Mouse (Mus musculus) limb, embryonic 10.5 days (tissue): Measurements from ENCODE around the gene Lyz1. TPM values are rescaled to one million over a fixed set of nuclear protein-coding genes. Genes with fewer than 3 reads are reported as not detected.

ENCODE experiments used
- DNase-seq: peaks from one replicate; pipeline ENCODE4 v3.0.0-alpha.2; 2017; ENCODE audit warnings: low spot score
- H3K27ac ChIP-seq: fragments of 300-500 bp; sonication (generic); 2 replicates; pipeline ENCODE4 v1.5.1; 2016; ENCODE audit warnings: mild to moderate bottlenecking
- H3K27me3 ChIP-seq: fragments of 300-500 bp; sonication (generic); 2 replicates; pipeline ENCODE4 v1.6.1; 2016; ENCODE audit warnings: low read depth, mild to moderate bottlenecking; ENCODE audit not compliant: poor library complexity, severe bottlenecking
- H3K36me3 ChIP-seq: fragments of 300-500 bp; sonication (generic); 2 replicates; pipeline ENCODE4 v1.6.1; 2016; ENCODE audit warnings: mild to moderate bottlenecking, moderate library complexity
- H3K4me1 ChIP-seq: fragments of 300-500 bp; sonication (generic); 2 replicates; pipeline ENCODE4 v1.6.1; 2016
- H3K4me3 ChIP-seq: fragments of 300-500 bp; sonication (generic); 2 replicates; pipeline ENCODE4 v1.5.1; 2016; ENCODE audit warnings: mild to moderate bottlenecking, moderate library complexity
- H3K9me3 ChIP-seq: fragments of 300-500 bp; sonication (generic); replicated peaks from 2 replicates; pipeline ENCODE4 v1.6.1; 2016; ENCODE audit warnings: mild to moderate bottlenecking
- WGBS: fragments of 180-500 bp; shearing (Covaris S2); methylation state at CpG from one replicate; pipeline ENCODE4 v1.1.7; 2016; 5-methylcytosine and 5-hydroxymethylcytosine counted together
- polyA plus RNA-seq: library from polyadenylated mRNA; unstranded; fragments of >200 nt; fragmentation: Nextera tagmentation; extraction: Ambion mirVana; gene quantifications from 2 replicates; pipeline ENCODE4 v1.2.1, GENCODE M21; 2016

Lyz1 gene
- polyA plus RNA-seq: not detected in 2 replicates

GRCm38 (mm10) chr10:117292671-117293070, at the start of gene Lyz1:
TSS of gene Lyz1 (minus strand) at chr10:117292868.
- DNase-seq: no peak
- Histone ChIP-seq H3K36me3 (no peaks in the 10 kb centered on the region), H3K4me1 (no peaks in the 10 kb centered on the region), H3K4me3 (no peak within 1 kb of the TSS), H3K27me3 (no peaks in the 10 kb centered on the region), H3K27ac (no peak within 1 kb of the TSS), H3K9me3 (no peaks in the 10 kb centered on the region)
- 85% methylated on average over 5 of the region's 5 CpGs for WGBS

DNA sequence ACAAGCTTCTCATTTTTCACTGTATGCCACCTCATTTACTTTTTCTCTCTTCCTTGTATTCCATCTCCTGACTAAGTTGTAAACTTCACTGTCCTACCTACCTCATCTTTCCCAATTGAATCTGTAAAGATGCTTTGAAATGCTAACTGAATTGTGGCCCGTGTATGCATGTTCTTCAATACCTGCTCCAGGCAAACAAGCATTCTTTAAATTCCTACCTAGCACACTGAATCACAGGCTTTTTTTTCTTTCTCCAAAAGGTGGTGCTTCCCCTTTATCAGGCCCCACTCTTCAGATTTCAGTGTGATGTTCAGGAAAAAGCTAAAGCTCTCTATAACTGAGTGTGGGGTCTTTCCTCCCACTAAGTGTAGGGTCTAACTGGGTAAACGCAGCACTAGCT, 49.7 kb upstream of the Lyz1 start:
- H3K36me3 ChIP-seq: peaks cover 37% of the 10 kb centered on the region
- H3K27ac ChIP-seq: no peak overlapping the region
- H3K9me3 ChIP-seq: no peaks in the 10 kb centered on the region
- H3K4me3 ChIP-seq: no peak overlapping the region
- 83% methylated on average over 2 of the region's 2 CpGs for WGBS
- no peak for DNase-seq
- H3K27me3 ChIP-seq: no peaks in the 10 kb centered on the region
- no peaks in the 10 kb centered on the region for H3K4me1 ChIP-seq

- DNase-seq: no peak
- WGBS: 93% methylated on average over 4 of the region's 4 CpGs
- no peaks in the 10 kb centered on the region for H3K27me3 ChIP-seq
- no peak overlapping the region for H3K27ac ChIP-seq
- H3K4me3 ChIP-seq: no peak overlapping the region
- no peaks in the 10 kb centered on the region for H3K4me1 ChIP-seq
- no peaks in the 10 kb centered on the region for H3K9me3 ChIP-seq
- H3K36me3 ChIP-seq: peaks cover 23% of the 10 kb centered on the region
Observed at GRCm38 (mm10) chr10:117341029-117341428, 48.4 kb upstream of the Lyz1 start.

GRCm38 (mm10) chr10:117339241-117339640, 46.6 kb upstream of the Lyz1 start:
- 86% methylated on average over 7 of the region's 7 CpGs for WGBS
- Histone ChIP-seq H3K4me3 (no peak overlapping the region), H3K4me1 (no peaks in the 10 kb centered on the region), H3K27me3 (no peaks in the 10 kb centered on the region), H3K9me3 (no peaks in the 10 kb centered on the region), H3K27ac (no peak overlapping the region), H3K36me3 (peaks cover 15% of the 10 kb centered on the region)
- no peak for DNase-seq

GRCm38 (mm10) chr10:117337946-117338345, 45.3 kb upstream of the Lyz1 start:
- DNase-seq: no peak
- H3K9me3 ChIP-seq: no peaks in the 10 kb centered on the region
- peaks cover 4% of the 10 kb centered on the region; the same call in 1 of the 2 replicates for H3K36me3 ChIP-seq
- H3K27ac ChIP-seq: no peak overlapping the region
- H3K27me3 ChIP-seq: no peaks in the 10 kb centered on the region
- H3K4me1 ChIP-seq: no peaks in the 10 kb centered on the region
- no peak overlapping the region for H3K4me3 ChIP-seq

DNA sequence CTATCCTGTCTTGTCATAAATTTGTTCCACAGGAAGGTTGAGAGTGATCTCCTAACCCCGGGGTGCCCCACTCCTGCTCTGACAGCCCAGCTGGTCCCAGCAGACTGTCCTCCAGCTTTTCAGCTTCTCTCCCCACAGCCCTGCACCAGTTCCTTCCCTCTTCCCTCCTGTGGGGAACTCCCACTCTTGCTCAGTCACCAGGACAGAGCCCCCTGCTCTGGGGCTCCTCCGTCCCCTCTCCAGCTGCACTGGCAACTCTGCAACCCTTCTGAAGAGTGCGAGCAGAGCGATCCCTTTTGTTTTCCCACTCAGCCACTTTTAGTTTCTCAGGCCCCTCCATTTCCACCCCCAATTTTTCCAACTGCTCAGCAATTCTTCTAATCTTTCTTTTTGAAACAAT, 43.0 kb upstream of the Lyz1 start:
- Histone ChIP-seq H3K4me1 (no peaks in the 10 kb centered on the region), H3K27ac (no peak overlapping the region), H3K4me3 (no peak overlapping the region), H3K36me3 (no peaks in the 10 kb centered on the region), H3K27me3 (no peaks in the 10 kb centered on the region), H3K9me3 (no peaks in the 10 kb centered on the region)
- no peak for DNase-seq
- 59% methylated on average over 4 of the region's 4 CpGs for whole genome bisulfite sequencing

GRCm38 (mm10) chr10:117330521-117330920, 37.9 kb upstream of the Lyz1 start:
- no peak overlapping the region for H3K4me3 ChIP-seq
- H3K27ac ChIP-seq: no peak overlapping the region
- H3K9me3 ChIP-seq: no peaks in the 10 kb centered on the region
- no peaks in the 10 kb centered on the region for H3K4me1 ChIP-seq
- no peaks in the 10 kb centered on the region for H3K27me3 ChIP-seq
- H3K36me3 ChIP-seq: no peaks in the 10 kb centered on the region
- DNase-seq: no peak
- 83% methylated on average over 5 of the region's 5 CpGs for WGBS

DNA sequence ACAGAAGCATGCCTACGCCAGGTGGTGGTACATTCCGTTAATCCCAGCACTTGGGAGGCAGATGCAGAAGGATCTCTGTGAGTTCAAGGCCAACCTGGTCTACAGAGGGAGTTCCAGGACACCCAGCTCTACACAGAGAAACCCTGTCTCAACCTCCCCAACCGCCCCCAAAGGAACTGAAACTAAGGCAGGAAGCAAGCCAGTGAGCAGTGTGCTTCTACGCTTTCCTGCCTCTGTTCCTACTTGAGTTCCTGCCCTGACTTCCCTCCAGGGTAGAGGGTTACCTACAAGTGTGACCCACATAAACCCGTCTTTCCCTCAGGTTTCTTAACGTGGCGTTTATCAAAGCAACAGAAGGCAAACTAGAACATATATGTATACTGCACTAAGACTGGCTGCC, 31.1 kb upstream of the Lyz1 start:
- no peak for DNase-seq
- Histone ChIP-seq H3K36me3 (no peaks in the 10 kb centered on the region), H3K4me1 (no peaks in the 10 kb centered on the region), H3K9me3 (no peaks in the 10 kb centered on the region), H3K4me3 (no peak overlapping the region), H3K27ac (no peak overlapping the region), H3K27me3 (no peaks in the 10 kb centered on the region)
- 90% methylated on average over 7 of the region's 7 CpGs for WGBS

DNA sequence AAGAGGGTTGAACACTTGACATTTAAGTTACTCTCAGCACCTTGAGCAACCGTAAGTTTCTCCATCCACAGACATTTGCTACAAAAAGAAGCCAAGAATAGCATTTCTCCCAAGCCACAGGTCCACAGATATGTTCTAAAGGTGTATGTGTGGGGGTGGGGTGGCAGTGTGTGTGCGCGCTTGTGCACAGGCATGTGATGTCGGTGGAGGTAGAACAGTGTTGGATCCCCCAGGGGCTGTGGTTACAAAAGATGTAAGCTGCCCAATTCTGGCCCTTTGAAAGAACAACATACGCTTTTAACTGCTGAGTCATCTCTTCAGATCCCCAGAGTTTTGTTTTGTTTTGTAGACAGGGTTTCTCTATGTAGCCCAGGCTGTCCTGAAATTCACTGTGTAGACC, 30.0 kb upstream of the Lyz1 start:
- WGBS: 92% methylated on average over 5 of the region's 5 CpGs
- no peaks in the 10 kb centered on the region for H3K9me3 ChIP-seq

DNA sequence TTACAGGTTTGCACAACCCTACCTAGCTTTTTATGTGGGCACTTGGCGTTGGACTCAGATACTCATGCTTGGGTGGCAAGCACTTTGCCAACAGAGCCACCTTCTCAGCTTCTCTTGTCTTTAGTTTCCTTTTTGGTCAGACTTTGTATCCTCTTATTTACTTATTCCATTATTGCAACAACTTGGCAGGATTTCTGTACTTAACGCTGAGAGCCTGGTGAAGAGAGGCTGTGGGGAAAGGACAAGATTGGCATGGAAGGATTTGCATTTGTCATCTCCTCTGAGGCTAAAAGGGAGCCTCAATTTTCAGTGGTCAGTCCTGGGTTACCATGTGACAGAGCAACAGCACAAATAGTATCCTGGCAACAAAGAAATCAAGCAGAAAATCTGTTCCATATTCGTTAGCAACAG, 27.9 kb upstream of the Lyz1 start:
- 90% methylated on average over 3 of the region's 3 CpGs for WGBS
- no peak overlapping the region for H3K27ac ChIP-seq

More for the DNA sequence above, 30.0 kb upstream of the Lyz1 start:
- Histone ChIP-seq H3K27me3 (no peaks in the 10 kb centered on the region), H3K27ac (no peak overlapping the region), H3K4me1 (no peaks in the 10 kb centered on the region), H3K36me3 (no peaks in the 10 kb centered on the region), H3K4me3 (no peak overlapping the region)
- DNase-seq: no peak

GRCm38 (mm10) chr10:117316391-117316790, 23.7 kb upstream of the Lyz1 start:
- H3K4me1 ChIP-seq: no peaks in the 10 kb centered on the region
- no peak for DNase-seq
- H3K9me3 ChIP-seq: no peaks in the 10 kb centered on the region
- WGBS: 86% methylated on average over 11 of the region's 11 CpGs
- no peak overlapping the region for H3K4me3 ChIP-seq
- no peaks in the 10 kb centered on the region for H3K27me3 ChIP-seq
- H3K27ac ChIP-seq: no peak overlapping the region
- no peaks in the 10 kb centered on the region for H3K36me3 ChIP-seq

More for the DNA sequence above, 27.9 kb upstream of the Lyz1 start:
- no peaks in the 10 kb centered on the region for H3K4me1 ChIP-seq
- H3K9me3 ChIP-seq: no peaks in the 10 kb centered on the region
- no peaks in the 10 kb centered on the region for H3K27me3 ChIP-seq
- no peak overlapping the region for H3K4me3 ChIP-seq
- DNase-seq: no peak
- H3K36me3 ChIP-seq: no peaks in the 10 kb centered on the region

GRCm38 (mm10) chr10:117313133-117313532, 20.5 kb upstream of the Lyz1 start:
- Histone ChIP-seq H3K4me1 (no peaks in the 10 kb centered on the region), H3K9me3 (no peaks in the 10 kb centered on the region), H3K36me3 (no peaks in the 10 kb centered on the region), H3K27ac (no peak overlapping the region), H3K27me3 (no peaks in the 10 kb centered on the region), H3K4me3 (no peak overlapping the region)
- DNase-seq: no peak
- 89% methylated on average over 2 of the region's 2 CpGs for WGBS

- no peak overlapping the region for H3K27ac ChIP-seq
- no peak overlapping the region for H3K4me3 ChIP-seq
- H3K36me3 ChIP-seq: no peaks in the 10 kb centered on the region
- no peaks in the 10 kb centered on the region for H3K27me3 ChIP-seq
- DNase-seq: no peak
- H3K4me1 ChIP-seq: no peaks in the 10 kb centered on the region
- H3K9me3 ChIP-seq: no peaks in the 10 kb centered on the region
- 90% methylated on average over 8 of the region's 8 CpGs for WGBS
Observed at GRCm38 (mm10) chr10:117312168-117312567, 19.5 kb upstream of the Lyz1 start.

GRCm38 (mm10) chr10:117304371-117304770, 11.7 kb upstream of the Lyz1 start:
- 90% methylated on average over 5 of the region's 5 CpGs for WGBS
- H3K36me3 ChIP-seq: no peaks in the 10 kb centered on the region
- no peaks in the 10 kb centered on the region for H3K27me3 ChIP-seq
- no peaks in the 10 kb centered on the region for H3K4me1 ChIP-seq
- H3K27ac ChIP-seq: no peak overlapping the region
- H3K9me3 ChIP-seq: no peaks in the 10 kb centered on the region
- no peak overlapping the region for H3K4me3 ChIP-seq
- DNase-seq: no peak
